Comparison of ENCODE assay signal across 8 mouse cellular contexts in the genomic region with DNA sequence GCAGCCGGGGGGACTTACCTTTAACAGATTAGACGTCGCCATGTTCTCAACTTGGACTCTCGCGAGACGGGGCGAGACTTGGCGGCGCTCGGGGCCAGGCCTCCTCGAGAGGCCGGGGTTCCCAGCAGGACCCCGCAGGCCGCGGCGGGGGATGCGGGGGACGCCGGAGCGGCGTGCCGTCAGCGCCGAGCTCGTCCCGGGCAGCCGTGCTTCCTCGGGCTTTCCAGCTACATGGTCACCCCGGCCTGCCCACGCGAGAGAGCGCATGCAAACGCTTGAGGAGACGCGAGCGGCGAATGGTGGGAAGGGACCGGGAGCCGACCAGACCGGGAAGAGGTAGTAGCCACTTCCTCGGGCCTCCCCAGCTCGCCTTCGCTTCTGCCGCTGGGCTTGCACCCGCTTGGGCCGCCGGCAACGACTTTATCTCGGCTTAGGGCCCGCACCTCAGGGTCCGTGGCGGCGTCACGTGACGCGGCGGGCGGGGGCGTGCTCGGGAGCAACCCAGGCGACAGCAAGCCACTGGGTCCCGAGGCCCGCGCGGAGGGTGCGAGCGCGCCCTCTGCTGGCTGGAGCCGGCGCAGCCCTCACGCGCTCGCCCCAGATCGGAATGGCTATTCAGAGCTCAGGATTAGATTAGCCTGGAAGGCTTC. TPM values are rescaled to one million over a fixed set of nuclear protein-coding genes. Genes with fewer than 3 reads are reported as not detected.
DNase-seq lines count a peak whose midpoint lies in the region; ATAC-seq lines count a peak whose summit lies in the region.

No protein-coding gene starts in this region.

- H3K9ac ChIP-seq in hindbrain, embryonic 16.5 days (ENCODE audit: low read depth, low read length): peak overlapping the region; percentile 89

- no peaks in the 10 kb centered on the region for H3K36me3 ChIP-seq in hindbrain, embryonic 16.5 days (ENCODE audit: control insufficient read depth, insufficient read depth, low read length)
- H3K36me3 ChIP-seq in macrophage (ENCODE audit: inconsistent target): no peaks in the 10 kb centered on the region

- H3K27ac ChIP-seq in hindbrain, embryonic 16.5 days (ENCODE audit: low read depth, low read length): peak overlapping the region; percentile 92
- H3K27ac ChIP-seq in macrophage: peak overlapping the region; percentile 45; the same call in 1 of the 2 replicates

- no peaks in the 10 kb centered on the region for H3K27me3 ChIP-seq in hindbrain, embryonic 16.5 days (replicated peaks; ENCODE audit: control insufficient read depth, insufficient read depth, low read length)

- H3K9me3 ChIP-seq in hindbrain, embryonic 16.5 days (ENCODE audit: control insufficient read depth, low read length): no peaks in the 10 kb centered on the region

- under 1% methylated on average over 58 of the region's 74 CpGs for WGBS in hindbrain, embryonic 16.5 days
- WGBS in macrophage (ENCODE audit: missing documents): under 1% methylated on average over 71 of the region's 74 CpGs

- peak; percentile 98 for ATAC-seq in hindbrain, embryonic 16.5 days

- peak overlapping the region; percentile 64 for H3K4me3 ChIP-seq in hindbrain, embryonic 16.5 days (ENCODE audit: low read length)
- H3K4me3 ChIP-seq in macrophage (ENCODE audit: inconsistent target): peak overlapping the region; percentile 70

- peaks cover 47% of the 10 kb centered on the region for H3K79me2 ChIP-seq in macrophage (ENCODE audit: inconsistent target)

- peak; percentile 94 for DNase-seq in R1 (ENCODE audit: low read depth, low spot score)
- peak; percentile 97 to 98 for DNase-seq in cerebellum, postnatal 25 days
- peak; percentile 86 to 92 for DNase-seq in frontal cortex, postnatal 36 days (ENCODE audit: low spot score in 2 of 2)
- DNase-seq in left cerebral cortex, adult 18-20 months (ENCODE audit: low spot score in 2 of 2): peak; percentile 87 to 94
- DNase-seq in right cerebral cortex, adult 18-20 months: peak; percentile 92
- peak; percentile 89 for DNase-seq in urinary bladder, postnatal 10 days (ENCODE audit: low spot score)

- peaks cover 23% of the 10 kb centered on the region for H3K4me1 ChIP-seq in hindbrain, embryonic 16.5 days (ENCODE audit: control insufficient read depth, insufficient read depth, low read depth, low read length)

- H3K4me2 ChIP-seq in hindbrain, embryonic 16.5 days (ENCODE audit: low read length): peak overlapping the region; percentile 75

RNA-seq across cellular contexts. Expression of a gene that starts 2.7 kb away (rescaled TPM):
- polyA plus RNA-seq in hindbrain, embryonic 16.5 days (2015; fragmentation: Nextera tagmentation; extraction: Ambion mirVana): 30.6 and 35.9 TPM in 2 replicates
- 10 to 100 TPM; 54.7 to 56.4 TPM for total RNA-seq in left cerebral cortex, adult 18-20 months (2021)
- total RNA-seq in macrophage (2018; cell fraction: chromatin; rRNA removed): 10 to 100 TPM; 25.4 to 61.7 (median 44.6) TPM
- total RNA-seq in macrophage (2018; cell fraction: cytosol; rRNA removed): 10 to 100 TPM; 19.5 to 29.0 (median 23.9) TPM
- 10 to 100 TPM; 17.0 to 60.2 (median 32.4) TPM for total RNA-seq in macrophage (2018; cell fraction: nucleus; rRNA removed)
- polyA plus RNA-seq in macrophage (2018): 12.7 to 19.8 TPM (median 18.2 TPM) in 3 replicates

RNA-seq across cellular contexts. Expression of a gene that starts 38.9 kb away (rescaled TPM):
- polyA plus RNA-seq in hindbrain, embryonic 16.5 days (2015; fragmentation: Nextera tagmentation; extraction: Ambion mirVana): 3.7 and 3.8 TPM in 2 replicates
- 1 to 10 TPM; 1.2 to 1.6 TPM for total RNA-seq in left cerebral cortex, adult 18-20 months (2021)
- 1 to 10 TPM in 13 of 26 experiments, under 1 TPM in 11, not detected in 2; 0.25 to 6.6 (median 1.2) TPM for total RNA-seq in macrophage (2018; cell fraction: chromatin; rRNA removed)
- total RNA-seq in macrophage (2018; cell fraction: cytosol; rRNA removed): 1 to 10 TPM in 16 of 26 experiments, under 1 TPM in 10; 0.42 to 4.9 (median 1.2) TPM
- 1 to 10 TPM in 14 of 26 experiments, under 1 TPM in 12; 0.24 to 6.4 (median 1.3) TPM for total RNA-seq in macrophage (2018; cell fraction: nucleus; rRNA removed)
- polyA plus RNA-seq in macrophage (2018): 0.79 to 1.9 TPM (median 1.4 TPM) in 3 replicates

RNA-seq across cellular contexts. Expression of a gene that starts 57.0 kb away (rescaled TPM):
- polyA plus RNA-seq in hindbrain, embryonic 16.5 days (2015; fragmentation: Nextera tagmentation; extraction: Ambion mirVana): 179 and 204 TPM in 2 replicates
- 10 to 100 TPM; 56.7 to 59.2 TPM for total RNA-seq in left cerebral cortex, adult 18-20 months (2021)
- total RNA-seq in macrophage (2018; cell fraction: chromatin; rRNA removed): 10 to 100 TPM in 19 of 26 experiments, 1 to 10 TPM in 7; 4.5 to 40.2 (median 18.2) TPM
- 10 to 100 TPM; 13.8 to 26.3 (median 19.4) TPM for total RNA-seq in macrophage (2018; cell fraction: cytosol; rRNA removed)
- total RNA-seq in macrophage (2018; cell fraction: nucleus; rRNA removed): 10 to 100 TPM in 19 of 26 experiments, 1 to 10 TPM in 7; 4.2 to 38.9 (median 16.1) TPM
- polyA plus RNA-seq in macrophage (2018): 21.5 to 33.2 TPM (median 27.8 TPM) in 3 replicates

Comparison
In these comparisons a context has a peak if more than half of its experiments do, and no peak if none do; other contexts are left out.
1. Peak in every context shown above with its lines: DNase-seq, ATAC-seq, H3K4me3 ChIP-seq and H3K27ac ChIP-seq.